Mouse (Mus musculus) C2C12 (cell line): ENCODE measurements at regions not wholly inside any gene's neighbourhood (a gene's known extent, or its start where the extent isn't known, plus 50 kb on each side); places are given as distances from the start of the nearest gene placed in this dataset.

Experiments
- CTCF ChIP-seq: IDR thresholded peaks from one replicate; pipeline ENCODE4 v1.5.1; 2011; ENCODE audit not compliant: control insufficient read depth, insufficient read depth, insufficient read length
- MAX ChIP-seq: IDR thresholded peaks from one replicate; pipeline ENCODE4 v1.6.1; 2011; ENCODE audit warnings: mild to moderate bottlenecking, control low read depth
- MYOD1 ChIP-seq: IDR thresholded peaks from one replicate; pipeline ENCODE4 v1.6.1; 2011; ENCODE audit warnings: low read depth; ENCODE audit not compliant: control insufficient read depth, insufficient read length

- TF ChIP-seq MYOD1 (no peak), CTCF (no peak), MAX (no peak)
Observed at GRCm38 (mm10) chr9:87648317-87648716, 82.7 kb downstream of the Tbx18 start.
